Mouse (Mus musculus) heart, postnatal 0 days (tissue): Measurements from ENCODE around the gene Il17rd. TPM values are rescaled to one million over a fixed set of nuclear protein-coding genes. Genes with fewer than 3 reads are reported as not detected.

ENCODE experiments used
- ATAC-seq: fragments of 200-750 bp; cut with Nextera tagmentation; 2 replicates; pipeline ENCODE4 v1.8.0; 2017; ENCODE audit warnings: low read depth, moderate number of reproducible peaks, moderate library complexity; ENCODE audit not compliant: insufficient read depth
- DNase-seq: peaks from one replicate; pipeline ENCODE4 v3.0.0-alpha.2; 2016; ENCODE audit warnings: low spot score
- H3K27ac ChIP-seq: fragments of 300-500 bp; sonication (generic); 2 replicates; pipeline ENCODE4 v1.5.1; 2014; ENCODE audit warnings: low read depth, mild to moderate bottlenecking
- H3K27me3 ChIP-seq: fragments of 300-500 bp; sonication (generic); 2 replicates; pipeline ENCODE4 v1.6.1; 2014; ENCODE audit warnings: low read length, mixed read lengths; ENCODE audit not compliant: control insufficient read depth, insufficient read depth
- H3K36me3 ChIP-seq: fragments of 300-500 bp; sonication (generic); replicated peaks from 2 replicates; pipeline ENCODE4 v1.6.1; 2014; ENCODE audit warnings: low read length, mixed read lengths; ENCODE audit not compliant: control insufficient read depth, insufficient read depth
- H3K4me1 ChIP-seq: fragments of 300-500 bp; sonication (generic); 2 replicates; pipeline ENCODE4 v1.6.1; 2014; ENCODE audit warnings: antibody characterized with exemption; ENCODE audit not compliant: control insufficient read depth, insufficient read depth
- H3K4me2 ChIP-seq: fragments of 300-500 bp; sonication (generic); 2 replicates; pipeline ENCODE4 v1.6.1; 2014; ENCODE audit warnings: low read depth, mild to moderate bottlenecking, low read length, moderate library complexity
- H3K4me3 ChIP-seq: fragments of 300-500 bp; sonication (generic); 2 replicates; pipeline ENCODE4 v1.5.1; 2014; ENCODE audit warnings: low read depth, low read length
- H3K9ac ChIP-seq: fragments of 300-500 bp; sonication (generic); replicated peaks from 2 replicates; pipeline ENCODE4 v1.6.1; 2014; ENCODE audit warnings: low read depth, low read length, mixed read lengths
- H3K9me3 ChIP-seq: fragments of 300-500 bp; sonication (generic); replicated peaks from 2 replicates; pipeline ENCODE4 v1.6.1; 2016; ENCODE audit warnings: low read length; ENCODE audit not compliant: control insufficient read depth
- CTCF ChIP-seq: IDR thresholded peaks from 2 replicates; pipeline ENCODE4 v1.5.1; 2016; ENCODE audit warnings: antibody characterized with exemption, control low read depth, low read depth
- EP300 ChIP-seq: IDR thresholded peaks from 2 replicates; pipeline ENCODE4 v1.6.1; 2016; ENCODE audit warnings: antibody characterized with exemption, low read depth
- WGBS: fragments of 180-500 bp; shearing (Covaris S2); extraction: QIAGEN DNeasy Blood & Tissue Kit; methylation state at CpG from one replicate; pipeline ENCODE4 v1.1.7; 2014; 5-methylcytosine and 5-hydroxymethylcytosine counted together
- polyA plus RNA-seq: library from polyadenylated mRNA; unstranded; fragments of >200 nt; fragmentation: Nextera tagmentation; extraction: Ambion mirVana; gene quantifications from 2 replicates; pipeline ENCODE4 v1.2.1, GENCODE M21; 2015
- total RNA-seq: library from RNA; depleted of rRNA; stranded (reverse); fragments of >200 nt; gene quantifications from 2 replicates; pipeline ENCODE4 v1.2.3, GENCODE M21; 2014; ENCODE audit warnings: low replicate concordance

Il17rd gene
- total and polyA plus RNA-seq, 2 experiments from 2014 or later, result 0.63 to 4.2 TPM

GRCm38 (mm10) chr14:27044967-27045361 is 6.2 kb downstream of the Il17rd start:
- Histone ChIP-seq H3K27ac (0 out of 2 replicates have a peak overlapping the region, but pooled peaks have one; percentile 5), H3K4me3 (no peak overlapping the region), H3K36me3 (no peaks in the 10 kb centered on the region), H3K9ac (no peak overlapping the region), H3K4me2 (no peak overlapping the region), H3K9me3 (no peaks in the 10 kb centered on the region), H3K27me3 (no peaks in the 10 kb centered on the region), H3K4me1 (peaks cover 17% of the 10 kb centered on the region)
- peak; percentile 51 for ATAC-seq
- peak; percentile 26 for TF ChIP-seq CTCF
- no peak for TF ChIP-seq EP300
- no peak for DNase-seq
- WGBS, result 19% methylated on average over 2 of the region's 2 CpGs

GRCm38 (mm10) chr14:27048231-27048956 is 9.7 kb downstream of the Il17rd start:
- no peak overlapping the region for H3K9ac ChIP-seq
- no peak overlapping the region for H3K27ac ChIP-seq
- TF ChIP-seq CTCF (no peak), EP300 (no peak)
- no peaks in the 10 kb centered on the region for H3K9me3 ChIP-seq
- peaks cover 17% of the 10 kb centered on the region for H3K4me1 ChIP-seq
- 70% methylated on average over 8 of the region's 8 CpGs for WGBS
- no peaks in the 10 kb centered on the region for H3K36me3 ChIP-seq
- DNase-seq (no peak), ATAC-seq (no peak)
- H3K4me3 ChIP-seq, result no peak overlapping the region
- H3K4me2 ChIP-seq, result no peak overlapping the region
- no peaks in the 10 kb centered on the region for H3K27me3 ChIP-seq

GRCm38 (mm10) chr14:27050043-27050442 is 11.3 kb downstream of the Il17rd start:
- ATAC-seq (no peak), DNase-seq (no peak)
- Histone ChIP-seq H3K9me3 (no peaks in the 10 kb centered on the region), H3K4me1 (peaks cover 7% of the 10 kb centered on the region), H3K27me3 (no peaks in the 10 kb centered on the region), H3K27ac (no peak overlapping the region), H3K4me3 (no peak overlapping the region), H3K36me3 (no peaks in the 10 kb centered on the region), H3K9ac (no peak overlapping the region), H3K4me2 (no peak overlapping the region)
- 63% methylated on average over 9 of the region's 9 CpGs for WGBS
- TF ChIP-seq CTCF (no peak), EP300 (no peak)

- Histone ChIP-seq H3K27ac (no peak overlapping the region), H3K4me1 (no peaks in the 10 kb centered on the region), H3K36me3 (no peaks in the 10 kb centered on the region), H3K9me3 (no peaks in the 10 kb centered on the region), H3K4me3 (no peak overlapping the region), H3K4me2 (no peak overlapping the region), H3K27me3 (no peaks in the 10 kb centered on the region), H3K9ac (no peak overlapping the region)
- ATAC-seq (no peak), DNase-seq (no peak)
- 82% methylated on average over 18 of the region's 18 CpGs for WGBS
- no peak for TF ChIP-seq CTCF
- TF ChIP-seq EP300, result no peak
These were observed 12.1 kb downstream of the Il17rd start for GRCm38 (mm10) chr14:27050560-27051510.

GRCm38 (mm10) chr14:27051511-27051895 is 12.8 kb downstream of the Il17rd start:
- H3K36me3 ChIP-seq, result no peaks in the 10 kb centered on the region
- ATAC-seq (no peak), DNase-seq (no peak)
- no peak overlapping the region for H3K9ac ChIP-seq
- H3K9me3 ChIP-seq, result no peaks in the 10 kb centered on the region
- H3K27me3 ChIP-seq, result no peaks in the 10 kb centered on the region
- no peak overlapping the region for H3K4me2 ChIP-seq
- TF ChIP-seq EP300, result no peak
- no peak for TF ChIP-seq CTCF
- WGBS, result 74% methylated on average over 5 of the region's 5 CpGs
- H3K4me3 ChIP-seq, result no peak overlapping the region
- H3K4me1 ChIP-seq, result no peaks in the 10 kb centered on the region
- H3K27ac ChIP-seq, result no peak overlapping the region
